Mouse (Mus musculus) lung, postnatal 0 days (tissue): ENCODE data around the gene Clba1.

Experiments
- CTCF ChIP-seq: IDR thresholded peaks from 2 replicates; pipeline ENCODE4 v1.5.1; 2016; ENCODE audit warnings: antibody characterized with exemption, mild to moderate bottlenecking
- EP300 ChIP-seq: IDR thresholded peaks from 2 replicates; pipeline ENCODE4 v1.6.1; 2016; ENCODE audit warnings: antibody characterized with exemption, mild to moderate bottlenecking, control low read depth

GRCm38 (mm10) chr12:112835046-112835445 lies 26.3 kb downstream of the Clba1 start:
- TF ChIP-seq EP300: no peak
- TF ChIP-seq CTCF: no peak
